Mouse (Mus musculus) liver, embryonic 16.5 days (tissue): Measurements from ENCODE around the gene Rbm4. TPM values are rescaled to one million over a fixed set of nuclear protein-coding genes. Genes with fewer than 3 reads are reported as not detected.

Experiments
- ATAC-seq: fragments of 200-750 bp; cut with Nextera tagmentation; 2 replicates; pipeline ENCODE4 v1.8.0; 2017; ENCODE audit warnings: low read depth, mild to moderate bottlenecking, moderate number of reproducible peaks, moderate library complexity
- H3K27ac ChIP-seq: fragments of 300-500 bp; sonication (generic); 2 replicates; pipeline ENCODE4 v1.5.1; 2014; ENCODE audit warnings: mild to moderate bottlenecking, low read length
- H3K27me3 ChIP-seq: fragments of 300-500 bp; sonication (generic); 2 replicates; pipeline ENCODE4 v1.6.1; 2014; ENCODE audit warnings: low read depth, low read length, mixed read lengths; ENCODE audit not compliant: control insufficient read depth, insufficient read depth
- H3K36me3 ChIP-seq: fragments of 300-500 bp; sonication (generic); 2 replicates; pipeline ENCODE4 v1.6.1; 2014; ENCODE audit warnings: mild to moderate bottlenecking; ENCODE audit not compliant: control insufficient read depth, insufficient read depth
- H3K4me1 ChIP-seq: fragments of 300-500 bp; sonication (generic); 2 replicates; pipeline ENCODE4 v1.6.1; 2014; ENCODE audit warnings: low read depth, low read length, mixed read lengths; ENCODE audit not compliant: control insufficient read depth
- H3K4me2 ChIP-seq: fragments of 300-500 bp; sonication (generic); 2 replicates; pipeline ENCODE4 v1.6.1; 2014; ENCODE audit warnings: low read depth, low read length, mixed read lengths
- H3K4me3 ChIP-seq: fragments of 300-500 bp; sonication (generic); 2 replicates; pipeline ENCODE4 v1.5.1; 2014; ENCODE audit warnings: low read depth, mild to moderate bottlenecking, low read length
- H3K9ac ChIP-seq: fragments of 300-500 bp; sonication (generic); 2 replicates; pipeline ENCODE4 v1.6.1; 2014; ENCODE audit warnings: low read depth, low read length
- H3K9me3 ChIP-seq: fragments of 300-500 bp; sonication (generic); replicated peaks from 2 replicates; pipeline ENCODE4 v1.6.1; 2016; ENCODE audit warnings: low read length; ENCODE audit not compliant: control insufficient read depth
- WGBS: fragments of 180-500 bp; shearing (Covaris S2); extraction: QIAGEN DNeasy Blood & Tissue Kit; methylation state at CpG from one replicate; pipeline ENCODE4 v1.1.7; 2014; ENCODE audit not compliant: insufficient replicate concordance; 5-methylcytosine and 5-hydroxymethylcytosine counted together
- polyA plus RNA-seq: library from polyadenylated mRNA; unstranded; fragments of >200 nt; fragmentation: Nextera tagmentation; extraction: Ambion mirVana; gene quantifications from 2 replicates; pipeline ENCODE4 v1.2.1, GENCODE M21; 2015

Rbm4 gene
- polyA plus RNA-seq, 1 experiment from 2014 or later: 29.2 TPM

DNA sequence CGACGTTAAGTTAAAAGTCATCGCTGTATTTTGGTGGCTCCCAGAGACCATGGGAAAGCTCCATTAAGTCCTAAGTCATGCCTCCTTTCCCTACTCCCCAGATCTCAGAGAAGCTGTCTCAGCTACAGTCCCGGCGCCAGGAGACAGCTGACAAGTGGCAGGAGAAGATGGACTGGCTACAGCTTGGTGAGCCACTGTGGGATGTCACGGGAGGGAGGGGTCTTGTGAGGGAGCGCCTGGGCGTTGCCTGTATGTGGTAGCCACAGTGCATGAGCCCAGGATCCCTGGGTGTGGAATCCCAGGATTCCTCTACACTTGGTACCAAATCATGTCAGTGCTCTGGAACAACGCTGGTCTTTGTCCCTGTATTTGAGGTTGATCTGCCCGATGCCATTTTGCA is 45.2 kb downstream of the Rbm4 start:
- no peak for ATAC-seq
- WGBS: 74% methylated on average over 10 of the region's 10 CpGs
- no peaks in the 10 kb centered on the region for H3K36me3 ChIP-seq

DNA sequence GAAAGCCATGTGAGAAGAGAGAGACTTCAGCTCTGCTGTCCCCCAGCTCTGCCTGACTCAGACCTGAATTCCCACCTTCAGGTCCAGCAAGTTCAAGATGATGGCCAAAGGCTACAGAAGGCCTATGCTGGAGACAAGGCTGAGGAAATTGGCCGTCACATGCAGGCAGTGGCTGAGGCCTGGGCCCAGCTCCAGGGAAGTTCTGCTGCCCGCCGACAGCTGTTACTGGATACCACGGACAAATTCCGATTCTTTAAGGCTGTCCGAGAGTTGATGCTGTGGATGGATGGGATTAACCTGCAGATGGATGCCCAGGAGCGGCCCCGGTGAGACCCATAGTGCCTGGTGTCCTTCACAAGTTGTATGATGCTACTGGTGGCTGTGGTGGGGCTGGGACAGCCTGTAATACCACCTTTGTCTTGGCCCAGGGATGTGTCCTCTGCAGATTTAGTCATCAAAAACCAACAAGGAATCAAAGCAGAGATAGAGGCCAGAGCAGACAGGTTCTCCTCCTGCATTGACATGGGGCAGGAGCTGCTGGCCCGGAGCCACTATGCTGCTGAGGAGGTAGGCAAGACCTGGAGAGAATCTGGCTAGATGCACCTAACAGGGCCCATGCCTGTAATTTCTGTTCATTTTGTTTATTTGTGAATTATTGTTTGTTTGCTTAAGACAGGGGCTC is 45.9 kb downstream of the Rbm4 start:
- WGBS: 80% methylated on average over 9 of the region's 9 CpGs
- no peaks in the 10 kb centered on the region for H3K4me1 ChIP-seq
- no peak overlapping the region for H3K27ac ChIP-seq
- no peak overlapping the region for H3K4me2 ChIP-seq
- H3K27me3 ChIP-seq: no peaks in the 10 kb centered on the region
- H3K4me3 ChIP-seq: no peak overlapping the region
- ATAC-seq: no peak
- no peak overlapping the region for H3K9ac ChIP-seq
- H3K9me3 ChIP-seq: no peaks in the 10 kb centered on the region
- no peaks in the 10 kb centered on the region for H3K36me3 ChIP-seq

More for the DNA sequence above, 45.2 kb downstream of the Rbm4 start:
- no peak overlapping the region for H3K9ac ChIP-seq
- no peaks in the 10 kb centered on the region for H3K27me3 ChIP-seq
- H3K4me2 ChIP-seq: no peak overlapping the region
- no peak overlapping the region for H3K27ac ChIP-seq
- H3K4me1 ChIP-seq: no peaks in the 10 kb centered on the region
- no peaks in the 10 kb centered on the region for H3K9me3 ChIP-seq
- H3K4me3 ChIP-seq: no peak overlapping the region

DNA sequence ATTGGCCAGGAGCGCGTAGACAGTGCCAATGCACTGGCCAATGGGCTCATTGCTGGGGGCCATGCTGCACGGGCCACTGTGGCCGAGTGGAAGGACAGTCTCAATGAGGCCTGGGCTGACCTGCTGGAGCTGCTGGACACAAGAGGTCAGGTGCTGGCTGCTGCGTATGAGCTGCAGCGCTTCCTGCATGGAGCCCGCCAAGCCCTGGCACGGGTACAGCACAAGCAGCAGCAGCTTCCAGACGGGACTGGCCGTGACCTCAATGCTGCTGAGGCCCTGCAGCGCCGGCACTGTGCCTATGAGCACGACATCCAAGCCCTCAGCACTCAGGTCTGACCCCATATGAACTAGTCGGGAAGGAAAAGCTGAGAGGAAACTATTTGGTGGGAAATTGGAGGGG is 47.1 kb downstream of the Rbm4 start:
- WGBS: 72% methylated on average over 14 of the region's 14 CpGs
- no peaks in the 10 kb centered on the region for H3K36me3 ChIP-seq
- no peak overlapping the region for H3K4me3 ChIP-seq
- H3K9ac ChIP-seq: no peak overlapping the region
- H3K9me3 ChIP-seq: no peaks in the 10 kb centered on the region
- no peak for ATAC-seq
- no peaks in the 10 kb centered on the region for H3K27me3 ChIP-seq
- no peaks in the 10 kb centered on the region for H3K4me1 ChIP-seq
- H3K4me2 ChIP-seq: no peak overlapping the region
- no peak overlapping the region for H3K27ac ChIP-seq

DNA sequence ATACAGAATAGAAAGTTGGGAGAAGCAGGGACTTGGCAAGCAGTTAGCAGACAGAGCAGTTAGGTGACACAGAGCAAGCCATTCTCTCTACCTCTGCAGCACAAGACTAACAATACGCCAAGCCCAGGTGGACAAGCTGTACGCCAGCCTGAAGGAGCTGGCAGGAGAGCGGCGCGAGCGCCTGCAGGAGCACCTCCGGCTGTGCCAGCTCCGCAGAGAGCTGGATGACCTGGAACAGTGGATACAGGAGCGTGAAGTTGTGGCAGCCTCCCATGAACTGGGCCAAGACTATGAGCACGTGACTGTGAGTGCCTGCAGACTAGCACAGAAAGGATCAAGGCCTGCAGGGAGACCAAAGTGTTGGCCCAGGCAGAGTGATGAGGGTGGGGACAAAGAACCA is 48.0 kb downstream of the Rbm4 start:
- no peaks in the 10 kb centered on the region for H3K9me3 ChIP-seq
- H3K9ac ChIP-seq: no peak overlapping the region
- H3K4me2 ChIP-seq: no peak overlapping the region
- H3K27me3 ChIP-seq: no peaks in the 10 kb centered on the region
- no peaks in the 10 kb centered on the region for H3K36me3 ChIP-seq
- WGBS: 83% methylated on average over 10 of the region's 10 CpGs
- no peak for ATAC-seq
- H3K27ac ChIP-seq: no peak overlapping the region
- no peaks in the 10 kb centered on the region for H3K4me1 ChIP-seq
- no peak overlapping the region for H3K4me3 ChIP-seq

DNA sequence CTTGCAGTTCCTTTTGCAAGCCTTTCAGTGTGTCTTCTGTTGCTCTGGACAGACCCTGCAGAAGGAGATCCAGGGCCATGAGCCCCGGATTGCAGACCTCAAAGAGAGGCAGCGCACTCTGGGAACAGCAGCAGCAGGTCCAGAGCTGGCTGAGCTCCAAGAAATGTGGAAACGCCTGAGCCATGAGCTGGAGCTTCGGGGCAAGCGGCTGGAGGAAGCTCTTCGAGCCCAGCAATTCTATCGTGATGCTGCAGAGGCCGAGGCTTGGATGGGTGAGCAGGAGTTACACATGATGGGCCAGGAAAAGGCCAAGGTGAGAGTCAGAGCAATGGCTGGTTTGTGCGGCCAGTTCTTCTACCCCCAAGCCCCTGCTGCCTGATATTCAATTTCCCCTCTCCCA is 48.6 kb downstream of the Rbm4 start:
- no peak for ATAC-seq
- 56% methylated on average over 9 of the region's 9 CpGs for WGBS

DNA sequence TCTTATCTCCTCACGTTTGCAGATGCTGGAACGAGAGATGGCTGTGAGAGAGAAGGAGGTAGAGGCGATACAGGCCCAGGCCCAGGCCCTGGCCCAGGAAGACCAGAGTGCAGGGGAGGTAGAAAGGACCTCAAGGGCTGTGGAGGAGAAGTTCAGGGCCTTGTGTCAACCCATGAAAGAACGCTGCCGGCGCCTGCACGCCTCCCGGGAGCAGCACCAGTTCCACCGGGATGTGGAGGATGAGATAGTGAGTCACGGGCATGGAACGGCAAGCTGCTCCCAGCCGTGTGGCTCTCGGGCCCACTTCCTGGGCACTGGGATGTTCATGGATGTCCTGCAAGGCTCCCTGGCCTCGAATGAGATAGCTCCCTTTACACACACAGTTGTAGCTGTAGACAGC is 49.7 kb downstream of the Rbm4 start:
- no peak for ATAC-seq
- Histone ChIP-seq H3K36me3 (no peaks in the 10 kb centered on the region), H3K4me2 (no peak overlapping the region), H3K4me3 (no peak overlapping the region), H3K4me1 (no peaks in the 10 kb centered on the region), H3K9me3 (no peaks in the 10 kb centered on the region), H3K27me3 (no peaks in the 10 kb centered on the region), H3K9ac (no peak overlapping the region), H3K27ac (no peak overlapping the region)
- WGBS: 70% methylated on average over 14 of the region's 14 CpGs

More for the DNA sequence above, 48.6 kb downstream of the Rbm4 start:
- no peaks in the 10 kb centered on the region for H3K9me3 ChIP-seq
- H3K9ac ChIP-seq: no peak overlapping the region
- no peak overlapping the region for H3K4me3 ChIP-seq
- no peaks in the 10 kb centered on the region for H3K4me1 ChIP-seq
- H3K27ac ChIP-seq: no peak overlapping the region
- H3K4me2 ChIP-seq: no peak overlapping the region
- H3K27me3 ChIP-seq: no peaks in the 10 kb centered on the region
- H3K36me3 ChIP-seq: no peaks in the 10 kb centered on the region

- 36% methylated on average over 5 of the region's 5 CpGs for WGBS
- ATAC-seq: no peak
These were observed 50.2 kb downstream of the Rbm4 start for GRCm38 (mm10) chr19:4743524-4743923.

DNA sequence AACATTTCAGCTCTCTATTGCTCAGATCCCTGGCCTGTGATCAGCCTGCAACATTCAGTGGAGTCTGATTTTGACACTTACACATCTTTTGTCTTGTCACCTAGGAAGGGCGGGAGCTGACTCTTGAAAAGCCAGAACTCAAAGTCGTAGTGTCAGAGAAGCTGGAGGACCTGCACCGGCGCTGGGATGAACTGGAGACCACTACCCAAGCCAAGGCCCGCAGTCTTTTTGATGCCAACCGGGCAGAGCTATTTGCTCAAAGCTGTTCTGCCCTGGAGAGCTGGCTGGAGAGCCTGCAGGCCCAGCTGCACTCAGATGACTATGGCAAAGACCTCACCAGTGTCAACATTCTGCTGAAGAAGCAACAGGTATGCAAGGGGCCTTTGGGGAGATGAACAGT is 51.5 kb downstream of the Rbm4 start:
- Histone ChIP-seq H3K4me3 (no peak overlapping the region), H3K4me2 (no peak overlapping the region), H3K9me3 (no peaks in the 10 kb centered on the region), H3K27ac (no peak overlapping the region), H3K9ac (no peak overlapping the region), H3K36me3 (no peaks in the 10 kb centered on the region), H3K27me3 (no peaks in the 10 kb centered on the region), H3K4me1 (no peaks in the 10 kb centered on the region)
- WGBS: 67% methylated on average over 6 of the region's 6 CpGs
- ATAC-seq: no peak

More at GRCm38 (mm10) chr19:4743524-4743923, 50.2 kb downstream of the Rbm4 start:
- Histone ChIP-seq H3K4me3 (no peak overlapping the region), H3K9me3 (no peaks in the 10 kb centered on the region), H3K4me2 (no peak overlapping the region), H3K9ac (no peak overlapping the region), H3K27ac (no peak overlapping the region), H3K27me3 (no peaks in the 10 kb centered on the region), H3K36me3 (no peaks in the 10 kb centered on the region), H3K4me1 (no peaks in the 10 kb centered on the region)

DNA sequence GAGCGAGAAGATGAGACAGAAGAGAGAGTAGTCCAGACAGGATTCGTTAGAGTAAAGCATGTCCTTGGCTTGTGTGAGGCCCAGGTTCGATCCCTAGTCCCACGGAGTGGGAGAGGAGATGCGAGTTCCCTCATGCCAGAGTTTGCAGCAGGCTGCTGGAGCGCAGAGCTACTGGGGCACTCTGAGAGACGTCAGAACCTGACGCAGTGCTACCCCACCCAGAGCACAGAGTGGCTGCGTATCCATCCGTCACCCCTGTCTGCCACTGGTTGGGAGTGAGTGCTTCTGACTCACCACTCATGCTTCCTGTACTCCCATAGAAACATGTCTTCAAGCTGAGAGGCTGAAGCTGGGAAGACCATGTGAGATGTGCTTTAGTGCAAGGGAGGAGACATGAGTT is 52.2 kb downstream of the Rbm4 start:
- H3K9ac ChIP-seq: no peak overlapping the region
- H3K9me3 ChIP-seq: no peaks in the 10 kb centered on the region
- no peak overlapping the region for H3K4me3 ChIP-seq
- no peaks in the 10 kb centered on the region for H3K27me3 ChIP-seq
- H3K4me1 ChIP-seq: no peaks in the 10 kb centered on the region
- no peak for ATAC-seq
- no peak overlapping the region for H3K27ac ChIP-seq
- H3K4me2 ChIP-seq: no peak overlapping the region
- 65% methylated on average over 10 of the region's 10 CpGs for WGBS
- no peaks in the 10 kb centered on the region for H3K36me3 ChIP-seq
